Mouse (Mus musculus) cerebellum, adult 2 months (tissue): ENCODE measurements around the gene Mtnr1a.

Experiments
- CTCF ChIP-seq: fragments of 200-500 bp; IDR thresholded peaks from 2 replicates; pipeline ENCODE4 v1.5.1; 2011; ENCODE audit warnings: low read depth, mild to moderate bottlenecking, control low read depth, low read length, moderate library complexity, borderline replicate concordance; ENCODE audit not compliant: insufficient read depth
- POLR2A ChIP-seq: fragments of 200-500 bp; IDR thresholded peaks from 2 replicates; pipeline ENCODE4 v1.6.1; 2011; ENCODE audit warnings: low read length, control low read depth, borderline replicate concordance; ENCODE audit not compliant: insufficient read depth

GRCm38 (mm10) chr8:45110813-45111104 lies 41.8 kb downstream of the Mtnr1a start:
- TF ChIP-seq CTCF: no peak
- TF ChIP-seq POLR2A: no peak
